16 mouse cellular contexts compared by ENCODE assay signal in the genomic region with DNA sequence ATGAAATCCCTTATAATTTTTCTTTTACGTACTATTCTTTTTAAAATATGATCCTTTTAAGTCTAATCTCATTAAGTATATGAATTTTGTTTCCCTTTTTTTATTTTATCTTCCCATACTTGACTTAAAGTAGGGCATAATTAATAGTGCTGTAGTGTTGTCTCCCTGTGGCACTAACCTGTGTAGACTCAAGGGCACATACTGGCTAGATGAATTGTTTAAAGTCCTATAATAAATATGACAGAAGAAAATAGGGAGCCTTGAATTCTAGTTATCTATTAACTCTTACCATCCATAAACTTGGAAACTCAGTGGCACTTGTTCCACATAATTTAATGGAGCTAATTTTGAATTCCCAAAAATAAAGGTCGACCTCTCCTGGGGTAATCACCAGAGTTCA.
"Had no signal": no experiment of that assay in that cellular context is flagged by ENCODE, and none has a peak within 500 bp of the region (broad histone marks: within the 10 kb centered on the region; RNA-seq: fewer than 3 reads in every experiment).

No protein-coding gene starts in this region.

- DNase-seq: retina, postnatal 1 day; right cerebral cortex, adult 18-20 months; right cerebral cortex, postnatal 14 days; right cerebral cortex, postnatal 25 days; right cerebral cortex, postnatal 4 days; spleen, adult 18-20 months; thymus, adult 18-20 months; thymus, adult 2 months; thymus, postnatal 14 days; thymus, postnatal 25 days; thymus, postnatal 36 days; thymus, postnatal 4 days had no signal

- H3K36me3 ChIP-seq: neural tube, embryonic 13.5 days; neural tube, embryonic 15.5 days; stomach, embryonic 15.5 days had no signal

- H3K4me3 ChIP-seq: neural tube, embryonic 13.5 days; neural tube, embryonic 15.5 days; stomach, embryonic 15.5 days had no signal

- H3K9me3 ChIP-seq: neural tube, embryonic 13.5 days; neural tube, embryonic 15.5 days; stomach, embryonic 15.5 days had no signal

- H3K27me3 ChIP-seq: neural tube, embryonic 13.5 days; neural tube, embryonic 15.5 days; stomach, embryonic 15.5 days had no signal

- H3K9ac ChIP-seq: neural tube, embryonic 13.5 days; neural tube, embryonic 15.5 days; stomach, embryonic 15.5 days had no signal

- H3K4me2 ChIP-seq: neural tube, embryonic 13.5 days; neural tube, embryonic 15.5 days; stomach, embryonic 15.5 days had no signal

- H3K27ac ChIP-seq: neural tube, embryonic 13.5 days; neural tube, embryonic 15.5 days; stomach, embryonic 15.5 days; stomach, postnatal 0 days had no signal

- H3K4me1 ChIP-seq: neural tube, embryonic 13.5 days; neural tube, embryonic 15.5 days; stomach, embryonic 15.5 days had no signal
